Mouse (Mus musculus): ENCODE measurements at regions not wholly inside any gene's neighbourhood (a gene's known extent, or its start where the extent isn't known, plus 50 kb on each side); places are given as distances from the start of the nearest gene placed in this dataset.

DNA sequence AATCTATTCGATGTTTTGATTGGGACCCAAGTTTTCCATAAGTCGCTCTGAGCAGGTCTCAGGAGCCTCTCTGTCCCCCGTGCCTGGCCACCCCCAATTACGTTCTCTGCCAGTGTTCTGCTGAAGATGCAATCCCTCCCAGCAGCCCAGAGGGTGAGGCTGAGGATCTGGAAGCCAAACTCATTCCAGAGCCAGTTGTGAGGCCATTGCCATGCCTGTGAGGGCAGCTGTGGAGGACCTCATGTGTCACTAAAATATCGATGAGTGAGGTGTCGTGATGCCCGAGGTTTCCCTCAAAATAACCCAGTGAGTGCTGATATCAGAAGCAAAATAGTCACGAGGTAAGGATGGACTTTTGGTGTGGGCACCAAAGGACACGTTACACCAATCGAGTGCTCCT, 93.1 kb upstream of the Mvb12b start:
- TF ChIP-seq RAD21 (IDR thresholded peaks at IDR 0.05; ENCODE audit: low read depth, low read length) = no peak
- TF ChIP-seq ZKSCAN1 (IDR thresholded peaks at IDR 0.05; ENCODE audit: borderline replicate concordance, low read depth, low read length) = no peak
- TF ChIP-seq MAX (IDR thresholded peaks at IDR 0.05; ENCODE audit: low read length) = no peak
- TF ChIP-seq CHD2 (IDR thresholded peaks at IDR 0.05; ENCODE audit: low read length) = no peak
- no peak for TF ChIP-seq POLR2AphosphoS2 (IDR thresholded peaks at IDR 0.05; ENCODE audit: low read depth, low read length)
